ENCODE assay signal across 8 mouse cellular contexts in the genomic region with DNA sequence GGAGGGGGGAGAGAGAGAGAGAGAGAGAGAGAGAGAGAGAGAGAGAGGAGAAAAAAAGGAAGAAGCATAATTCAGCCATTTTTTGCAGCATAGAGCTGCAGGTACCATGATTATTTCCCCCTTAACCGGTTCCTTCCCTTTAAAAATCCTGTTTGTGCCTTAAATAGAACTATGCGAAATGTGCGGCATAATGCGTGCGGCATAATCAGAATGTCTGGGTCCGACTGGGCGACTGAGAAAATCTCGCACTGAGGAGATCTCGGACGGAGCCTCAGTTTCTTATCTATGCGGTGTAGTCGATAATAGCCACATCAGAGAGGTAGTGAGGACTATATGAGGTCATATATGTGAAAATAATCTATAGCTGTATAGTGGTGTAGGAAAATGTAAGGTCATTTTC. TPM values are rescaled to one million over a fixed set of nuclear protein-coding genes. Genes with fewer than 3 reads are reported as not detected.
DNase-seq lines count a peak whose midpoint lies in the region; ATAC-seq and TF ChIP-seq lines count a peak whose summit lies in the region.

No protein-coding gene starts in this region.

- peak; percentile 1 to 2 for DNase-seq in kidney, postnatal 4 days
- no peak for DNase-seq in kidney, postnatal 10 days
- DNase-seq in hindbrain, embryonic 10.5 days (ENCODE audit: low spot score): peak; percentile 2
- no peak for DNase-seq in ovary, postnatal 10 days (ENCODE audit: low spot score)
- no peak for DNase-seq in yolk sac, embryonic 10.5 days (ENCODE audit: low spot score)
- no peak for DNase-seq in layer of hippocampus, adult 18-20 months (ENCODE audit: low spot score in 2 of 2)

- H3K9me3 ChIP-seq in hindbrain, embryonic 10.5 days: no peaks in the 10 kb centered on the region

- 31% methylated on average over 12 of the region's 12 CpGs for WGBS in hindbrain, embryonic 10.5 days

- TF ChIP-seq POLR2A in bone marrow macrophage, adult 2 months (IDR thresholded peaks at IDR 0.05; ENCODE audit: borderline replicate concordance, low read depth, low read length): no peak

- no peaks in the 10 kb centered on the region for H3K36me3 ChIP-seq in hindbrain, embryonic 10.5 days

- no peaks in the 10 kb centered on the region; the same call in 1 of the 2 replicates for H3K4me1 ChIP-seq in bone marrow macrophage, adult 2 months (ENCODE audit: control insufficient read depth, insufficient read depth, low read length)
- H3K4me1 ChIP-seq in hindbrain, embryonic 10.5 days (replicated peaks): no peaks in the 10 kb centered on the region

- H3K27ac ChIP-seq in bone marrow macrophage, adult 2 months (ENCODE audit: insufficient read depth, low read depth, low read length): no peak overlapping the region
- H3K27ac ChIP-seq in hindbrain, embryonic 10.5 days: peak overlapping the region; percentile 92; the same call in 1 of the 2 replicates

- H3K4me3 ChIP-seq in bone marrow macrophage, adult 2 months (ENCODE audit: insufficient read depth, low read length): peak overlapping the region; percentile 76
- H3K4me3 ChIP-seq in hindbrain, embryonic 10.5 days: peak overlapping the region; percentile 66

- peaks cover 90% of the 10 kb centered on the region for H3K27me3 ChIP-seq in hindbrain, embryonic 10.5 days (ENCODE audit: insufficient read depth, poor library complexity, severe bottlenecking)

- no peak for TF ChIP-seq CTCF in bone marrow macrophage, adult 2 months (IDR thresholded peaks at IDR 0.05; ENCODE audit: low read depth, low read length)

- peak; percentile 37; the same call in 1 of the 2 replicates for ATAC-seq in megakaryocyte-erythroid progenitor cell, adult 5-6 weeks (replicated peaks; ENCODE audit: low FRiP score, low TSS enrichment, poor library complexity, severe bottlenecking)

RNA-seq across cellular contexts. Expression of a gene that starts 1.2 kb away (rescaled TPM):
- polyA plus RNA-seq in bone marrow macrophage, adult 2 months (2012; ENCODE audit: insufficient read depth, insufficient read length, missing spikeins): 5.7 and 6.5 TPM in 2 replicates
- polyA plus RNA-seq in hindbrain, embryonic 10.5 days (2016; fragmentation: Nextera tagmentation; extraction: Ambion mirVana): 6.8 and 9.3 TPM in 2 replicates
- total RNA-seq in megakaryocyte-erythroid progenitor cell, adult 5-6 weeks (2014; fragmentation: Nextera tagmentation): 8.7 and 11.3 TPM in 2 replicates
- 10.1 and 12.6 TPM in 2 replicates for total RNA-seq in megakaryocyte-erythroid progenitor cell, adult 5-6 weeks (2017)
- total RNA-seq in layer of hippocampus, adult 18-20 months (2021): 10 to 100 TPM; 27.1 to 29.2 TPM

RNA-seq across cellular contexts. Expression of a gene that starts 22.9 kb away (rescaled TPM):
- polyA plus RNA-seq in bone marrow macrophage, adult 2 months (2012; ENCODE audit: insufficient read depth, insufficient read length, missing spikeins): 105 and 108 TPM in 2 replicates
- 95.3 and 101 TPM in 2 replicates for polyA plus RNA-seq in hindbrain, embryonic 10.5 days (2016; fragmentation: Nextera tagmentation; extraction: Ambion mirVana)
- total RNA-seq in megakaryocyte-erythroid progenitor cell, adult 5-6 weeks (2014; fragmentation: Nextera tagmentation): 188 and 191 TPM in 2 replicates
- 261 and 281 TPM in 2 replicates for total RNA-seq in megakaryocyte-erythroid progenitor cell, adult 5-6 weeks (2017)
- total RNA-seq in layer of hippocampus, adult 18-20 months (2021): 100 to 1,000 TPM; 120 to 235 TPM

Comparison
In these comparisons a context has a peak if more than half of its experiments do, and no peak if none do; other contexts are left out.
1. DNase-seq: peak in kidney, postnatal 4 days (2 of 2) and hindbrain, embryonic 10.5 days (single experiment); none in kidney, postnatal 10 days (single experiment), ovary, postnatal 10 days (single experiment), yolk sac, embryonic 10.5 days (single experiment) and layer of hippocampus, adult 18-20 months (0 of 2).